Mouse (Mus musculus) CD8-positive naive resting alpha-beta T cell, adult 2 months (primary cell): ENCODE measurements at regions not wholly inside any gene's neighbourhood (a gene's known extent, or its start where the extent isn't known, plus 50 kb on each side); places are given as distances from the start of the nearest gene placed in this dataset.
"Not testable (repeated sequence)": the region's sequence is repeated elsewhere in the genome, so short reads cannot be mapped to it uniquely, and the experiment has no call there.

ENCODE experiments used
- DNase-seq, 2 experiments: peaks; one replicate each; pipeline ENCODE4 v3.0.0; 2022; ENCODE audit warnings: low read depth in 2 of 2, low spot score in 2 of 2

GRCm38 (mm10) chr13:104549016-104549415 lies 243.3 kb upstream of the Srek1ip1 start:
- no peak for DNase-seq

GRCm38 (mm10) chr13:104553329-104553728 lies 239.0 kb upstream of the Srek1ip1 start:
- DNase-seq, result no peak

- not testable (repeated sequence) for DNase-seq
Observed at GRCm38 (mm10) chr13:104556609-104557008, 235.7 kb upstream of the Srek1ip1 start.

DNA sequence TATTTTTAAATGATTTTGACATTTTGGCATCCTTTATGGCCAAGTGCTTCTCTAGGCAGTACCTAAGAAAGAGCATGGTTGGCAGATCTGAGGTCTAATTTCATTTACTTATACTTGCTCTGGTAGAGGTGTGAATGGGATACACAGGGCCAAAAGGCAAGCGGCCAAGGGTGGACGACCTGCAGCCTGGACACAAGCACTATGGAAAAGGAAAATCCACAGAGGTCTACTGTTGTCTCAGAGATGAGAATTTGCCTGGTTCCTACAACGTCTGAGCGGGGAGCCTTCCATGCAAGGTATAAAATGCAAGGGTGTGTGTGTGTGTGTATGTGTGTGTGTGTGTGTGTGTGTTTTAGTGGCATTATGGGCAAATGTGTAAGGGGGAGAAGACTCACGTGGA lies 232.4 kb upstream of the Srek1ip1 start:
- DNase-seq, result no peak

GRCm38 (mm10) chr13:104560500-104561114 lies 231.7 kb upstream of the Srek1ip1 start:
- no peak for DNase-seq

DNA sequence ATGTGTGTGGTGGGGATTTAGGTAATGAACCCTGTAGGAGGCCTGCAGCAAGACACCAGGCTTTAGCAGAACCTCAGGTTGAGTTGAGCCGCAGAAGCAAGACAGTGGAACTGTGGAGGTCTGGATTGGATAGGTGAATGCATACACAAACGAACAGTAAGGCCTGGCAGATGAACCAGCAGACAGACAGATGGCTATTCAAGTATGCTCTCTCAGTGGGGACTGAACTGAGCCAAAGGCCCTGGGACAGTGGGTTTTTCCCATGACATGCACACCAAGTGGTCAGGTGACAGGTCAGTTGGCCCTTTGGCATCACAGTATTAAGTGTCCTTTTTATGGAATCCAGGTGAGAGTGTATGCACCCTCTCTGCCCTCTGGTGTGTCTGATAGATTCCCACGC lies 229.7 kb upstream of the Srek1ip1 start:
- DNase-seq, result no peak

GRCm38 (mm10) chr13:104563019-104563418 lies 229.3 kb upstream of the Srek1ip1 start:
- DNase-seq, result no peak

- DNase-seq, result no peak
Observed at GRCm38 (mm10) chr13:104563889-104564288, 228.4 kb upstream of the Srek1ip1 start.

DNA sequence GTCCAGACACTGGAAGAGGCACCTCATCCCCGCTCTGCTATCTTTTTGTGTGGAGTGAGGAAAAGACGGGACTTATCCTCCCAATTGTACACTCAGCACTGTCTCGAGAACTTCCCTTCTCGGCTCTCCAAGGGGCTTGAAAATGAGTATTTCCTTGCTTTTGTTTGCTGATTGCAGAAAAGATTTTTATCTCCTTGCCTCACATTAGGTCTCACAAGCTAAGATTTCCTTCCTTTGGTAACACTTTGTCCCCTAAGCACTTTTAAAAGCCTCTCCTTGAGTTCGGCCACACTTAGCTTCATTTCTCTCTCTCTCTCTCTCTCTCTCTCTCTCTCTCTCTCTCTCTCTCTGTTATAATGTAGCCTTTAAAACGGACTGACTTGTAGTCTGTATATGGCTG lies 222.5 kb upstream of the Srek1ip1 start:
- no peak for DNase-seq

DNA sequence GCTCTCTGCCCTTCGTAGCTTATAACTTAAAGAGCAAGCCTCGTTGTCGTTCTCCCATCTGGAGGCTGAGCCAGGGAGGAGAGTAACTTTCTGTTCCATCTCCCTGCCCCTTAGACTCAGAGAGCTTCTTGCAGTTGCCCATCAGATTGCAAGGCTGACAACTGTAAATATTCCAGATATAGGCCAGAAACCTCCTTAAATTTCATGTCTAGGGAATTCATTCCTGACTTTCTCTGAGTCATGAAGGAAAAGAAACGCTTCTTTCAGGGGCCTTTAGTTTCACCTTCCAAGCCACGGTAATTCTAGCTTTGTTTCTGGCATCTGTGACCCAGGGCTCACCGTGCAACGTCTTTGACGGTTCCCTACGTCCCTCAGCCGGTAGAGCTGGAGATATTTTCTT lies 220.0 kb upstream of the Srek1ip1 start:
- no peak for DNase-seq

- DNase-seq, result peak in 1 of 2 experiments; percentile 31
Observed at GRCm38 (mm10) chr13:104574396-104574795, 217.9 kb upstream of the Srek1ip1 start.

- DNase-seq, result peak in 1 of 2 experiments; percentile 33
Observed at GRCm38 (mm10) chr13:104576188-104576789, 216.0 kb upstream of the Srek1ip1 start.

DNA sequence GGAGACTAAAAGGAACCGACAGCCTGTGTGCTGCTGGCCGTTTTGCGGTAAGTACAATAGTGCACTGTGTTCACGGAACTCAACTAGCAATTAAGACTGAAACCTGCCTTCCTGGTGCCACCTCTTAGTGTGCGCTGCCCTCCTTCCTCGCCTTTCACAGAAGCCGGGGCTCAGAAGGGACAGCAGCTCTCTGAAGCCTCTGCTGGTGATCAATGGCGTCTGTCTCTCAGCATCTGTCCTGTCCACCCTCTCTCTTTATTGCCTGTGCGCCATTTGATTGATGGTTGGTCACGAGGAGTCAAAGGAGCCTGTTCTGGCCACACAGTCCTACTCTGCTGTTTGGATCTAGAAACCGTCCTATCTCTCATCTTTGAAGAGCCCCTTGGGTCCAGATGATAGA lies 214.4 kb upstream of the Srek1ip1 start:
- DNase-seq, result no peak

DNA sequence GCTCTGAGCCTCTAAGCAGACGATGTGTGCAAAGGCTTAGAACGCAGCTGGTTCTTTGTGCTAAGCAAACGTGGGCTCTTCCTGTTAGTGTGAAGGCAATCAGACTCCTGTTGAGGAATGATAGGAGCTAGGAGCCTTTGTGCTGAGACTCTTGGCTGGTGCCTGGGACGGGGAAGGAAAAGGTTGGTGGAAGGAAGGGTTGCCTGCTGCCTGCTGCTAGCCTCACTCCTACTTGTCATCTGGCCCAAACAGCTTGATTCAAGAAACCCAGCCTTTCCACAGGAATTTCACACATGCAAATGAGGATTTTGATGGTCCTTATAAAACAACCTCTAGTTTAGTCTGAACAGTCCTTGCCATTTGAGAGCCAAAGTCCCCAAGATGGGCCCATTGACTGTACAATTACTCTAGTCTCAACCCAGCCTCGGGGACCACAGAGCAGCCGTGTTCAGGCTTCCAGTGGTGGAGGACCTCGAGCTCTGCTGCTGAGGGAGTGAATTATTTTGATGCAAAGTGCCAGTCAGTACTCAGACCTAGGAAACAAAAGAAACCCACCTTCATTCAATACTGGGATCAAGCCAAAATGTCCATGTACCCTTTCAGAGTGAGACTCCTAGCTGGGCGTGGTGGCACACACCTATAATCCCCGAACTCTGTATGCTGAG lies 211.5 kb upstream of the Srek1ip1 start:
- DNase-seq, result no peak
